Mouse (Mus musculus) spleen, adult 2 months (tissue): ENCODE data around the gene Nrxn3.

Experiments
- CTCF ChIP-seq: fragments of 200-500 bp; IDR thresholded peaks from 2 replicates; pipeline ENCODE4 v1.5.1; 2011; ENCODE audit warnings: mild to moderate bottlenecking, inconsistent platforms; ENCODE audit not compliant: insufficient read depth, insufficient read length, insufficient replicate concordance; ENCODE audit errors: extremely low read depth
- POLR2A ChIP-seq: fragments of 200-500 bp; IDR thresholded peaks from 2 replicates; pipeline ENCODE4 v1.6.1; 2011; ENCODE audit warnings: low read depth, low read length, inconsistent platforms

DNA sequence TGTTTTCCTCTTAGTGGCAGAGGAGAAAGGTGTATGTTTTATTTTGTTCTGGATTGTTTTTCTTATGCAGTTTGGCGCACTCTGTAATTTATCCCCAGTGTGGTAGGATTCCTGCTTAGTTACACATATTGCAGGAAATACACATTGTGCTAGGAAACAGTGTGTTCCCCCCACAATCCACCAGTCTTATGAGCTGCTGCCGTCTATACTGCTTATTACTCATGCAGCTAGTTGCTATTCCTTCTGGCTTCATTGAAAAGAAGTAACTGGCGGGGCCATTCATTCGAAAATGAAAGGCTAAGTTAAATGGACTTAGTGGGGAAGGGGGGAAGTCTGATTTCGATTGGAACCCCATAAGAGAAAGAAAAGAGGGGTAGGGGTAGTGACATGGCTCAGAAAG is 1339.5 kb downstream of the Nrxn3 start:
- TF ChIP-seq CTCF (no peak), POLR2A (no peak)
